Mouse (Mus musculus) embryonic facial prominence, embryonic 13.5 days (tissue): Measurements from ENCODE around the gene Snn. TPM values are rescaled to one million over a fixed set of nuclear protein-coding genes. Genes with fewer than 3 reads are reported as not detected.
"Not testable (repeated sequence)": the region's sequence is repeated elsewhere in the genome, so short reads cannot be mapped to it uniquely, and the experiment has no call there.

Experiments
- ATAC-seq: fragments of 200-750 bp; cut with Nextera tagmentation; 2 replicates; pipeline ENCODE4 v1.8.0; 2017; ENCODE audit warnings: low read depth; ENCODE audit not compliant: insufficient number of reproducible peaks, insufficient read depth, low FRiP score, low TSS enrichment
- H3K27ac ChIP-seq: fragments of 300-500 bp; sonication (generic); 2 replicates; pipeline ENCODE4 v1.5.1; 2015; ENCODE audit warnings: moderate library complexity, mild to moderate bottlenecking, inconsistent platforms
- H3K27me3 ChIP-seq: fragments of 300-500 bp; sonication (generic); 2 replicates; pipeline ENCODE4 v1.6.1; 2015; ENCODE audit warnings: mild to moderate bottlenecking, inconsistent platforms
- H3K36me3 ChIP-seq: fragments of 300-500 bp; sonication (generic); 2 replicates; pipeline ENCODE4 v1.6.1; 2015; ENCODE audit warnings: mild to moderate bottlenecking, inconsistent platforms
- H3K4me1 ChIP-seq: fragments of 300-500 bp; sonication (generic); 2 replicates; pipeline ENCODE4 v1.6.1; 2015; ENCODE audit warnings: inconsistent platforms
- H3K4me2 ChIP-seq: fragments of 300-500 bp; sonication (generic); 2 replicates; pipeline ENCODE4 v1.6.1; 2015; ENCODE audit warnings: moderate library complexity, mild to moderate bottlenecking, inconsistent platforms
- H3K4me3 ChIP-seq: fragments of 300-500 bp; sonication (generic); 2 replicates; pipeline ENCODE4 v1.5.1; 2015; ENCODE audit warnings: mild to moderate bottlenecking, inconsistent platforms
- H3K9ac ChIP-seq: fragments of 300-500 bp; sonication (generic); 2 replicates; pipeline ENCODE4 v1.6.1; 2015; ENCODE audit warnings: mild to moderate bottlenecking, inconsistent platforms
- H3K9me3 ChIP-seq: fragments of 300-500 bp; sonication (generic); 2 replicates; pipeline ENCODE4 v1.6.1; 2016; ENCODE audit warnings: inconsistent platforms
- WGBS: fragments of 180-500 bp; shearing (Covaris S2); methylation state at CpG from one replicate; pipeline ENCODE4 v1.1.7; 2015; ENCODE audit warnings: mixed read lengths; 5-methylcytosine and 5-hydroxymethylcytosine counted together
- polyA plus RNA-seq: library from polyadenylated mRNA; unstranded; fragments of >200 nt; fragmentation: Nextera tagmentation; extraction: Ambion mirVana; gene quantifications from 2 replicates; pipeline ENCODE4 v1.2.1, GENCODE M21; 2015

Gene Snn
- polyA plus RNA-seq = 50.7 and 51.1 TPM in 2 replicates

DNA sequence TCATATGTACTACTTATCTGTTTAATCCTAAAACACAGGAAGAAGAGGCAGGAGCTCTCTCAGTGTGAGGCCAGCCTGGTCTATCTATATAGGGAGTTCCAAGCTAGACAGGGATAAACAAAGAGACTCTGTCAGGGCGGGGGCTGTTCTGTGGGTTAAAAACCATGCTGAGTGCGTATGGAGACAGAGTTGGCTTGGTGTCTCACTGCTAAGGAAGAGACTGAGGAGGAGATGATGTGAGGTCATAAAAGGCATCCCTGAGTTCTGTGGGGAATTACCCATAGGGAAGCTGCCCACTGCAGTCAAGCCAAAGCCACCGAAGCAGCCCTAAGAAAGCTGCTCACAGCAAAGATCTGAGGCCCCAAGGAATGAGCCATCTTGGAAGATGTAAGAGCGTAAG lies at the start of gene Snn:
Gene Snn (plus strand): TSS at position 301 of the 400 bp plus-strand sequence.
- H3K36me3 ChIP-seq = no peaks in the 10 kb centered on the region
- no peak within 1 kb of the TSS for H3K27ac ChIP-seq
- H3K9me3 ChIP-seq = no peaks in the 10 kb centered on the region
- H3K4me3 ChIP-seq = no peak within 1 kb of the TSS
- H3K27me3 ChIP-seq = no peaks in the 10 kb centered on the region
- WGBS = 91% methylated on average over 4 of the region's 4 CpGs
- H3K9ac ChIP-seq = no peak within 1 kb of the TSS
- H3K4me2 ChIP-seq = no peak within 1 kb of the TSS
- no peak for ATAC-seq
- peaks cover 37% of the 10 kb centered on the region for H3K4me1 ChIP-seq

DNA sequence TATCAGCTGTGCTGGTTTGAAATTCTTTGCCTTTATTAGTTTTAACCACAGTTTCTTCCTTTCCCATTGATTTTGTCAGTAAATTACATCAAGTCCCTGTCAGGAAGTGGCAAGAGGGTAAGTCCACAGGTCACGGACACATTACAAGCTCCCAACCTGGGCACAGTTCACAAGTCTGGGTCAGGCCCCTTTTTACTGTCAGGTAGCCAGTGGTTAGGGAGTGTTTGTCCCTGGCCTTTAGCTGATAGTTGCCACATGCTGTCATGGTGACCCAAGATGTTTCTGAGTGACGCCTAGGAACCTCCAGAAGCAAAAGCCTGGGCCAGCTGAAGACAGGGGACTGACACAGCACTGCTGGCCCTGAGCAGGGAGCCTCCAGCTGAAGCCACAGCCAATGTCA lies 49.5 kb upstream of the Snn start:
- Histone ChIP-seq H3K4me1 (peaks cover 48% of the 10 kb centered on the region), H3K27ac (no peak overlapping the region), H3K4me2 (no peak overlapping the region), H3K9me3 (no peaks in the 10 kb centered on the region), H3K36me3 (no peaks in the 10 kb centered on the region), H3K9ac (no peak overlapping the region), H3K4me3 (no peak overlapping the region), H3K27me3 (no peaks in the 10 kb centered on the region)
- ATAC-seq = no peak
- 71% methylated on average over 2 of the region's 2 CpGs for WGBS

DNA sequence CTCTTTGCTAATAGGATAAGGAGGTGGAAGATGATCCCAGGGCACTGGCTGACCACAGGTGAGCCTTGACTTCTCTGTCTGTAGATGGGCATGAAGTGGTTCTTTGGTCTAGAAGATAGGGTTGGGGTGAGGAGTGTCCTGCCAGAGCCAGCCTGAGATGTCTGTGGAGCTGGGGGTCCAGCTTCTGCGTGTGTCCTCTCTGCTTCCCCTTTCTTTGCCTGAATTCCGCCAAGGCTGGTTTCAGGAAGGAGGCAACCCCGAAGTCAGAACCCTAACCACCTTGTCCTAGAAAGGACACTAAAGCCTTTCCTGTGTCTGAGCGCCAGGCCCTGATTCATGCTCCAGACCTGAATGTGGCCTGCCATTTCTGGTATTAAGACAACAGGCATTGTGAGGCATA lies 48.8 kb upstream of the Snn start:
- no peaks in the 10 kb centered on the region for H3K9me3 ChIP-seq
- H3K4me2 ChIP-seq = no peak overlapping the region
- H3K9ac ChIP-seq = no peak overlapping the region
- H3K27me3 ChIP-seq = no peaks in the 10 kb centered on the region
- no peaks in the 10 kb centered on the region for H3K36me3 ChIP-seq
- WGBS = 87% methylated on average over 4 of the region's 4 CpGs
- peaks cover 40% of the 10 kb centered on the region for H3K4me1 ChIP-seq
- ATAC-seq = no peak
- H3K27ac ChIP-seq = peak overlapping the region; percentile 66
- no peak overlapping the region for H3K4me3 ChIP-seq

DNA sequence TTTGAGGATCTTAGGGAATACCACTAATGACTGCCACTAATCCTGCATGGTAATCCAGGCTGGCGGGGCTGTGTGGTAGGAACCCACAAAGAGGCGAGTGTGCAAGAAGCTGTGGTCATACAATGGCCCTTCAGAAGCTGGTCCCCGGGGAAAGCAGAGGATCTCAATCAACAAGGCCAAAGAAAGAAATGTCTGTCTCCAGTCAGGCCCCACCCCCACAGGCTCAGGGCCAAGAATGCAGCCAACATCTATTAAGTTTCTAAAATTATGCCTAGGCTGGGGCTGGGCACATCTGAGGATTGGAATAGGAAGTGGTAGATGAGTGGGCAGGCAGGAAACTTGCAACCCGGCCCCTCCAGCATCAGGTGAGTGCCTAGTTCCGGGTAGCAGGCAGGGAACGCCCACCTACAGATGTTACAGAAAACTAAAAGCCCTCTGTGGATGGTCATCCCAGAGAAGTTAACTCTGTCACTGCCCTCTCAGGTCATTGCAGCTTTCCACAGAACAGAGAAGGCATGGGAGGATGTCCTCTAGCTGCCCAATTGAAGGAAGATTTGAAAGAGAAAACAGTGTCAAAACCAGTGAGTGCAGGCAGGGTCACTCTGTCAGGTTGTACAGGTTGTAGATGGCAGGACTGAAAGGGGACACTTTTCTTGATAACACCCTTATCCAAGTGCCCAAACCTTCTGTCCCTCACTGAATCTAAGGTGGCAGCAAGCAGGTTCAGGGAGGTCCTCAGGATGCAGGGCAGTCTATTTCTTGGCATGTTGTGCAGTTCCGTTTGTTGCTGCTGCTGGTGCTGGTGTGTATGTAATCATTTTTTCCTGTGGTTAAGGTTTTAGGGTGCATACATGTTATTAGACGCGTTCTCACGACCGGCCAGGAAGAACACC lies 47.9 kb upstream of the Snn start:
- H3K9ac ChIP-seq = no peak overlapping the region
- peak overlapping the region; percentile 72 for H3K27ac ChIP-seq
- no peaks in the 10 kb centered on the region for H3K9me3 ChIP-seq
- WGBS = 45% methylated on average over 11 of the region's 11 CpGs
- no peaks in the 10 kb centered on the region for H3K36me3 ChIP-seq
- peaks cover 37% of the 10 kb centered on the region for H3K4me1 ChIP-seq
- H3K4me3 ChIP-seq = no peak overlapping the region
- no peaks in the 10 kb centered on the region for H3K27me3 ChIP-seq
- ATAC-seq = peak; percentile 48; the same call in 1 of the 2 replicates
- H3K4me2 ChIP-seq = peak overlapping the region; percentile 26; the same call in 1 of the 2 replicates

DNA sequence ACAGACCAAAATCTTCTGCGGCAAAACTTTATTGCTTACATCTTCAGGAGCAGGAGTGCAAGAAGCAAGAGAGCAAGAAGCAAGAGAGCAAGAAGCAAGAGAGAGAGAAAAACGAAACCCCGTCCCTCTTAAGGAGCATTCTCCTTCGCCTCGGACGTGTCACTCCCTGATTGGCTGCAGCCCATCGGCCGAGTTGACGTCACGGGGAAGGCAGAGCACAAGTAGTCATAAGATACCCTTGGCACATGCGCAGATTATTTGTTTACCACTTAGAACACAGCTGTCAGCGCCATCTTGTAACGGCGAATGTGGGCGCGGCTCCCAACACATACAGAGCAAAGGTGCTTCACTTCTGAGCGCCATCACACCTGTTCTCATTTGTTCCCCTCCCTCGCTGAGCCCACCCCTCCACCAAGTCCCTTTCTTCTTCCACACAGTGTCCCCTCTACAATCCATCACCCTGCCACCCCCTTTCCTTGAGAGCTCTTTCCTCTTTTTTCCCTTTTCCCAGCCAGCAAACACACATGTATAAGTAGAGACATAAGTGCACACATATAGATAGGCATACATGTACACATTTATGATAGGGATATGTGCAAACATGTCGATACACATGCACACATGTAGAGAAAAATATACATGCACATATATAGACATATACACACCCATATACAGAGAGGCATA lies 47.1 kb upstream of the Snn start:
- H3K4me2 ChIP-seq, H3K9ac ChIP-seq, ATAC-seq, H3K4me3 ChIP-seq, H3K27me3 ChIP-seq, H3K36me3 ChIP-seq, H3K27ac ChIP-seq, H3K9me3 ChIP-seq: not testable (repeated sequence)
- WGBS = 89% methylated on average over 12 of the region's 19 CpGs
- H3K4me1 ChIP-seq = peaks cover 35% of the 10 kb centered on the region

DNA sequence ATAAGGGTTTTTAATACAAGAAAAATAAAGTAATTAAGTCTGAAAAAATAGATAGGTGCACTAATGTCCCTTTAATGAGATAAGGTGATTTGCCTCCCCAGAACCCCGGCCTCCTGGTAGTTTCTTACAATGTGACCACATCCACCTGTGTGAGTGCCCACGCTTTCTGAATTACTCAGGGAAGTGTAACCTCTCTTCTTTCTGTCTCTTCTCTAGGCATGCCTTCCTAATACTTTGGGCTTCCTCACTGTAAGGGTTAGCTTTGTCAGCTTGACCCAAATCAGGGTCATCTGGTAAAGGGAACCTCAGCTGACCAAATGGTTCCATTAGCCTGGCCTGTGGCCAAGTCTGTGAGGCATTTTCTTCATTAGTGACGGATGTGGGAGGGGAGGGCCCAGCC lies 46.3 kb upstream of the Snn start:
- no peak overlapping the region for H3K4me3 ChIP-seq
- H3K4me2 ChIP-seq = no peak overlapping the region
- no peak for ATAC-seq
- no peak overlapping the region for H3K9ac ChIP-seq
- no peaks in the 10 kb centered on the region for H3K27me3 ChIP-seq
- H3K9me3 ChIP-seq = no peaks in the 10 kb centered on the region
- peaks cover 27% of the 10 kb centered on the region for H3K4me1 ChIP-seq
- H3K36me3 ChIP-seq = no peaks in the 10 kb centered on the region
- 81% methylated on average over 3 of the region's 3 CpGs for WGBS
- no peak overlapping the region for H3K27ac ChIP-seq

DNA sequence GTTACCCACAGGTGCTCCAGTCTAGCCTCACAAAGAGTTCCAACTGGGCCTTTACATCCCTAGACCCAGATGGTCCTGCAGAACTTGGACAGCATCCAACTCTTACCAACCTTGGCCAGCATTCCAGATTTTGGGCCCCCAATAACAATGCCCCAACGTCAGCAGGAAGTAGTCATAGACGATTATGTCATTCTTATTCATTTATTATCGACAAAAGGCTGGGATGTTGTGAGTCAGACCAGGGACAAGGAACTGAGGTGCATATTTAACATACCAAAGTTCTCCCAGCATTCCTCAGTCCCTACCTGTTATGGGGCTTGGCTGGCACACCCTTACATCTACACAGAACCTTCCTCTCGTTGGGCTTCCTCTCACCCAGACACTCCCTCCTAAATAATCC lies 44.4 kb upstream of the Snn start:
- Histone ChIP-seq H3K4me2 (no peak overlapping the region), H3K9me3 (no peaks in the 10 kb centered on the region), H3K4me1 (peaks cover 27% of the 10 kb centered on the region), H3K9ac (no peak overlapping the region), H3K36me3 (no peaks in the 10 kb centered on the region), H3K27me3 (no peaks in the 10 kb centered on the region), H3K4me3 (no peak overlapping the region), H3K27ac (no peak overlapping the region)
- ATAC-seq = no peak
- 78% methylated on average over 4 of the region's 4 CpGs for WGBS

DNA sequence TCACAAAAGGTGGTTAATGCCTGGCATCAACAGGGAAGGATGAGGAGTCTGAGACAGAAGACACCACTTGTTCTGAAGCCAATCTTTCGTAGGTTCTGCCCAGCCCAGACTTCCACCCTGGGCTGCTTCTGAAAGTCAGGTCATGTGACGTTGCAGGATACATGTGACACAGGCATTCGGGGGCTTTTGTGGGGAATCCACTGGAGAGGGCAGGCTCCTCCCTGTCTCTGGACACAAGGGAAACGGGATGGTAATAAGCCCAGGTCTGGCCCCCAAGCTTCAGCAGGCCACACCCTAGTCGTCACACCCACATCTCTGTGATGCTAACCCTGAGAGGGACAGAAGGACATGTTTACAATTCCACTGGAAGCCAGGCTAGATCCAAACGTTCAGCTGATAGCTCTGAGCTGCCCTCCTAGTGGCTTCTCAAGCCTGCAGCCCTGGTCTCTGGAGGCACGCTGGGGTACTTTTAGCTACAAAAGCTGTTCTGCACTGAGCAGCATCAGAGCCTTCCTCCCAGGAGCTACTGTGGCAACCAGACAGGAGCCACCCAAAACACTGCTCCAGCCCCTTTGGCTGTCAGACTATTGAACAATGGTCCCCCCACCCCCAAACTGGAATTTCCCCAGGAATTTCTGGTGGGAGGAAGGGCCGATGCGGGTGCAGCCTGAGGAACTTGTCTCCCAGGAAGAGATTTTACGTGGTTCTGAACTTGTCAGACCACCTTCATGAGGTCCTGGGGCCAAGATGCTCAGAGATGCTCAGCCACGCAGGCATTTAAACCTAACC lies 42.7 kb upstream of the Snn start:
- Histone ChIP-seq H3K4me1 (peaks cover 24% of the 10 kb centered on the region), H3K9ac (no peak overlapping the region), H3K27ac (no peak overlapping the region), H3K4me2 (no peak overlapping the region), H3K4me3 (no peak overlapping the region), H3K36me3 (no peaks in the 10 kb centered on the region), H3K9me3 (no peaks in the 10 kb centered on the region), H3K27me3 (no peaks in the 10 kb centered on the region)
- ATAC-seq = no peak
- WGBS = 45% methylated on average over 11 of the region's 11 CpGs

DNA sequence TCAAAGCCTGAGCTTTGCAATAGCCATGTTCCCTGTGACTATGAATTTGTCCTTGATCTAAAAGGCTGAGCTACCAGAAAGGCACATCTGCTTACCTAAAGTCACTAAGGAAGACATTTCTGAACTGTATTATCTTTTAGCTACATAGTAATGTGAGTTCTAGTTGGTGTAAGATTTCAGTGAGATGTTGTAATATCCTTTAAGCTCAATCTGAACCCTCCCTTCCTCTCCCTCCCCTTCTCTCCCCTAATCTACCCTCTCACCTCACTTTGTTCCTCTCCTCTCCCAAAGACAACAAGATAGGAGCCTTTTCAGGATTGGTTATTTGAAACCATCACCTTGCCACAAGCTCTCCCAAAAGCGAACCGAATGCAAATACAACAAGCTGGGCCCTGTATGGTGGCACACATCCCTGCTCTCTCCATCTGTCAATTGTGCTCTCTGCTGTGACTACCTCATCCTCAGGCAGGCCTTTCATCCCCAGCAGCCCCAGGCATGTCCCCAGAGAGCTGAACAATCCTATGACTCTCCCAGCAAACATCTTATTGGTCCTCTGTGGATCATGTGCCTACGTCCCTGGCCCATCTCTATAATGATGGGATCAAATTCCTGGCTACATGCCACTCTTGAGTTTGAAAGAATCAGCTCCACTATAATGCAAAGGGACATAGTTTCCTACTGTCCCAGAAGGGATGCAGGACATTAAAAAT lies 39.2 kb upstream of the Snn start:
- peak; percentile 44; the same call in 1 of the 2 replicates for ATAC-seq
- Histone ChIP-seq H3K36me3 (no peaks in the 10 kb centered on the region), H3K4me1 (peaks cover 27% of the 10 kb centered on the region), H3K4me3 (no peak overlapping the region), H3K9ac (no peak overlapping the region), H3K27me3 (no peaks in the 10 kb centered on the region), H3K27ac (0 out of 2 replicates have a peak overlapping the region, but pooled peaks have one; percentile 44), H3K4me2 (no peak overlapping the region), H3K9me3 (no peaks in the 10 kb centered on the region)
- WGBS = 38% methylated on average over 3 of the region's 3 CpGs

DNA sequence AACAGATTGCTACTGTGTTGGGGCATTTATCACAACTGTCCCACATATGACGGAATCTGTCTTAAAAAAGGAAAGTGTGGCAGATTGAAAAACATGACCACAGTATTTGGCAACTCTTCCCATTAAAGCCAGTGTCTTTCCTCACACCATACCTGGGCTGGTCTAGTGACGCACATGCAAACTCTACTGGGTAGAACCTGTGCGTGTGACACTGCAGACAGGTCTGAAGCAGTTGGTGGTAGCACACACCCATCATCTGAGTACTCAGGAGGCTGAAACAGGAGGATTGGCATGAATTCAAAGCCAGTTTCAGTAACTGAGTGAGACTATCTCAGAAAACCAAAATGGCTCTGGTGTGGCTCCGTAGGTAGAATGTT lies 38.6 kb upstream of the Snn start:
- H3K27ac ChIP-seq = no peak overlapping the region
- H3K4me2 ChIP-seq = no peak overlapping the region
- H3K36me3 ChIP-seq = no peaks in the 10 kb centered on the region
- WGBS = 87% methylated on average over 4 of the region's 4 CpGs
- no peak overlapping the region for H3K4me3 ChIP-seq
- no peaks in the 10 kb centered on the region for H3K27me3 ChIP-seq
- H3K9ac ChIP-seq = no peak overlapping the region
- peaks cover 27% of the 10 kb centered on the region for H3K4me1 ChIP-seq
- no peak for ATAC-seq
- H3K9me3 ChIP-seq = no peaks in the 10 kb centered on the region

DNA sequence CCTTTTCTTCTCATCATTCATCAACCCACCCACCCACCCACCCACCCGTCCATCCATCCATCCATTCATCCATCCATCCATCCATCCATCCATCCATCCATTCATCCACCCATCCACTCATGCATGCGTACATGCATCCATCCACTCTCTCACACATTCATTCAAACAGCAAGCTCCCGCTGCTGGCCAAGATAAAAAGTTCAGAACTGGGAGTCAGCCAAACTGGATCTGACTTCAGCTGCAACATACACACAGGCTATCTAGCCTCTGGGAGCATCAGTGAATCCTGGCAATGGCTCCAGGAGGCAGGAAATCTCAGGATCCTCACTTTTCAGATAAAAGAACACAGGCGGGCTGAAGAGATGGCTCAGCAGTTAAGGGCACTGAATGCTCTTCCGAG lies 37.1 kb upstream of the Snn start:
- Histone ChIP-seq H3K9ac (no peak overlapping the region), H3K36me3 (no peaks in the 10 kb centered on the region), H3K4me1 (peaks cover 17% of the 10 kb centered on the region), H3K27ac (no peak overlapping the region), H3K9me3 (no peaks in the 10 kb centered on the region), H3K4me3 (no peak overlapping the region), H3K4me2 (no peak overlapping the region), H3K27me3 (no peaks in the 10 kb centered on the region)
- no peak for ATAC-seq
- WGBS = 89% methylated on average over 5 of the region's 5 CpGs
